Mouse (Mus musculus): ENCODE measurements around the gene Sumf2. TPM values are rescaled to one million over a fixed set of nuclear protein-coding genes. Genes with fewer than 3 reads are reported as not detected.

Sumf2 gene
- 28.5 and 29.1 TPM in 2 replicates for polyA plus RNA-seq (2014; fragmentation: Nextera tagmentation; extraction: Ambion mirVana)

- Histone ChIP-seq H3K9ac (peak within 1 kb of the TSS; percentile 68), H3K27me3 (ENCODE audit: control insufficient read depth, insufficient read depth, low read length) (no peaks in the 10 kb centered on the region), H3K36me3 (replicated peaks; ENCODE audit: control insufficient read depth, insufficient read depth) (peaks cover 36% of the 10 kb centered on the region), H3K9me3 (ENCODE audit: control insufficient read depth, low read length) (no peaks in the 10 kb centered on the region), H3K4me3 (replicated peaks; ENCODE audit: low read length) (peak within 1 kb of the TSS; percentile 50), H3K4me1 (replicated peaks; ENCODE audit: control insufficient read depth, insufficient read depth, low read length) (peaks cover 9% of the 10 kb centered on the region), H3K4me2 (replicated peaks) (peak within 1 kb of the TSS; percentile 63), H3K27ac (peak within 1 kb of the TSS; percentile 68)
- ATAC-seq (ENCODE audit: low FRiP score) (peak; percentile 99), DNase-seq (ENCODE audit: low spot score) (peak; percentile 99)
- 12% methylated on average over 22 of the region's 22 CpGs for WGBS
Observed at GRCm38 (mm10) chr5:129846752-129847557, at the start of gene Sumf2. Gene Sumf2 (plus strand): TSS chr5:129846986.

- H3K4me2 ChIP-seq (replicated peaks): no peak overlapping the region
- H3K9me3 ChIP-seq (ENCODE audit: control insufficient read depth, low read length): no peaks in the 10 kb centered on the region
- H3K27ac ChIP-seq: no peak overlapping the region
- H3K9ac ChIP-seq: no peak overlapping the region
- WGBS: 94% methylated on average over 5 of the region's 5 CpGs
- no peaks in the 10 kb centered on the region for H3K27me3 ChIP-seq (ENCODE audit: control insufficient read depth, insufficient read depth, low read length)
- ATAC-seq (ENCODE audit: low FRiP score): no peak
- peaks cover 9% of the 10 kb centered on the region for H3K4me1 ChIP-seq (replicated peaks; ENCODE audit: control insufficient read depth, insufficient read depth, low read length)
- DNase-seq (ENCODE audit: low spot score): no peak
- no peak overlapping the region for H3K4me3 ChIP-seq (replicated peaks; ENCODE audit: low read length)
- H3K36me3 ChIP-seq (replicated peaks; ENCODE audit: control insufficient read depth, insufficient read depth): peaks cover 28% of the 10 kb centered on the region
Observed at GRCm38 (mm10) chr5:129844848-129845247, 1.9 kb upstream of the Sumf2 start.

- H3K9ac ChIP-seq: peak overlapping the region; percentile 68
- ATAC-seq (ENCODE audit: low FRiP score) (no peak), DNase-seq (ENCODE audit: low spot score) (no peak)
- 65% methylated on average over 8 of the region's 8 CpGs for WGBS
- no peaks in the 10 kb centered on the region for H3K27me3 ChIP-seq (ENCODE audit: control insufficient read depth, insufficient read depth, low read length)
- peaks cover 9% of the 10 kb centered on the region for H3K4me1 ChIP-seq (replicated peaks; ENCODE audit: control insufficient read depth, insufficient read depth, low read length)
- no peaks in the 10 kb centered on the region for H3K9me3 ChIP-seq (ENCODE audit: control insufficient read depth, low read length)
- H3K36me3 ChIP-seq (replicated peaks; ENCODE audit: control insufficient read depth, insufficient read depth): peaks cover 36% of the 10 kb centered on the region
- no peak overlapping the region for H3K27ac ChIP-seq
- peak overlapping the region; percentile 63 for H3K4me2 ChIP-seq (replicated peaks)
- H3K4me3 ChIP-seq (replicated peaks; ENCODE audit: low read length): peak overlapping the region; percentile 50
Observed at GRCm38 (mm10) chr5:129847558-129847820, 703 bp downstream of the Sumf2 start.

GRCm38 (mm10) chr5:129855163-129855562, 8.4 kb downstream of the Sumf2 start:
- no peaks in the 10 kb centered on the region for H3K27me3 ChIP-seq (ENCODE audit: control insufficient read depth, insufficient read depth, low read length)
- H3K27ac ChIP-seq: no peak overlapping the region
- DNase-seq (ENCODE audit: low spot score) (no peak), ATAC-seq (ENCODE audit: low FRiP score) (no peak)
- H3K9me3 ChIP-seq (ENCODE audit: control insufficient read depth, low read length): no peaks in the 10 kb centered on the region
- peaks cover 69% of the 10 kb centered on the region for H3K36me3 ChIP-seq (replicated peaks; ENCODE audit: control insufficient read depth, insufficient read depth)
- H3K4me2 ChIP-seq (replicated peaks): no peak overlapping the region
- 57% methylated on average over 5 of the region's 5 CpGs for WGBS
- H3K4me3 ChIP-seq (replicated peaks; ENCODE audit: low read length): no peak overlapping the region
- H3K9ac ChIP-seq: no peak overlapping the region
- H3K4me1 ChIP-seq (replicated peaks; ENCODE audit: control insufficient read depth, insufficient read depth, low read length): no peaks in the 10 kb centered on the region

- 86% methylated on average over 5 of the region's 5 CpGs for WGBS
- no peaks in the 10 kb centered on the region for H3K4me1 ChIP-seq (replicated peaks; ENCODE audit: control insufficient read depth, insufficient read depth, low read length)
Observed at GRCm38 (mm10) chr5:129856414-129856813, 9.6 kb downstream of the Sumf2 start.

GRCm38 (mm10) chr5:129862325-129862724, 15.5 kb downstream of the Sumf2 start:
- H3K27ac ChIP-seq: no peak overlapping the region
- no peak overlapping the region for H3K4me3 ChIP-seq (replicated peaks; ENCODE audit: low read length)
- H3K9ac ChIP-seq: no peak overlapping the region
- no peaks in the 10 kb centered on the region for H3K9me3 ChIP-seq (ENCODE audit: control insufficient read depth, low read length)
- 94% methylated on average over 6 of the region's 6 CpGs for WGBS
- H3K27me3 ChIP-seq (ENCODE audit: control insufficient read depth, insufficient read depth, low read length): no peaks in the 10 kb centered on the region
- no peaks in the 10 kb centered on the region for H3K4me1 ChIP-seq (replicated peaks; ENCODE audit: control insufficient read depth, insufficient read depth, low read length)
- H3K36me3 ChIP-seq (replicated peaks; ENCODE audit: control insufficient read depth, insufficient read depth): peaks cover 58% of the 10 kb centered on the region
- ATAC-seq (ENCODE audit: low FRiP score): no peak
- DNase-seq (ENCODE audit: low spot score): no peak
- no peak overlapping the region for H3K4me2 ChIP-seq (replicated peaks)

More at GRCm38 (mm10) chr5:129856414-129856813, 9.6 kb downstream of the Sumf2 start:
- Histone ChIP-seq H3K9me3 (ENCODE audit: control insufficient read depth, low read length) (no peaks in the 10 kb centered on the region), H3K27me3 (ENCODE audit: control insufficient read depth, insufficient read depth, low read length) (no peaks in the 10 kb centered on the region), H3K9ac (no peak overlapping the region), H3K36me3 (replicated peaks; ENCODE audit: control insufficient read depth, insufficient read depth) (peaks cover 76% of the 10 kb centered on the region), H3K27ac (no peak overlapping the region), H3K4me2 (replicated peaks) (no peak overlapping the region), H3K4me3 (replicated peaks; ENCODE audit: low read length) (no peak overlapping the region)
- ATAC-seq (ENCODE audit: low FRiP score) (no peak), DNase-seq (ENCODE audit: low spot score) (no peak)

- ATAC-seq (ENCODE audit: low FRiP score): no peak
Observed at GRCm38 (mm10) chr5:129864467-129864866, 17.7 kb downstream of the Sumf2 start.

GRCm38 (mm10) chr5:129865841-129866240, 19.1 kb downstream of the Sumf2 start:
- H3K9me3 ChIP-seq (ENCODE audit: control insufficient read depth, low read length): no peaks in the 10 kb centered on the region
- H3K27me3 ChIP-seq (ENCODE audit: control insufficient read depth, insufficient read depth, low read length): no peaks in the 10 kb centered on the region
- no peak for DNase-seq (ENCODE audit: low spot score)
- no peak overlapping the region for H3K27ac ChIP-seq
- no peak overlapping the region for H3K9ac ChIP-seq
- ATAC-seq (ENCODE audit: low FRiP score): no peak
- H3K36me3 ChIP-seq (replicated peaks; ENCODE audit: control insufficient read depth, insufficient read depth): peaks cover 23% of the 10 kb centered on the region
- 88% methylated on average over 12 of the region's 12 CpGs for WGBS
- no peak overlapping the region for H3K4me2 ChIP-seq (replicated peaks)
- H3K4me1 ChIP-seq (replicated peaks; ENCODE audit: control insufficient read depth, insufficient read depth, low read length): no peaks in the 10 kb centered on the region
- H3K4me3 ChIP-seq (replicated peaks; ENCODE audit: low read length): no peak overlapping the region

More at GRCm38 (mm10) chr5:129864467-129864866, 17.7 kb downstream of the Sumf2 start:
- DNase-seq (ENCODE audit: low spot score): no peak
- peaks cover 36% of the 10 kb centered on the region for H3K36me3 ChIP-seq (replicated peaks; ENCODE audit: control insufficient read depth, insufficient read depth)
- H3K4me1 ChIP-seq (replicated peaks; ENCODE audit: control insufficient read depth, insufficient read depth, low read length): no peaks in the 10 kb centered on the region
- no peak overlapping the region for H3K27ac ChIP-seq
- H3K9me3 ChIP-seq (ENCODE audit: control insufficient read depth, low read length): no peaks in the 10 kb centered on the region
- no peak overlapping the region for H3K4me3 ChIP-seq (replicated peaks; ENCODE audit: low read length)
- 12% methylated on average over 18 of the region's 18 CpGs for WGBS
- H3K27me3 ChIP-seq (ENCODE audit: control insufficient read depth, insufficient read depth, low read length): no peaks in the 10 kb centered on the region
- no peak overlapping the region for H3K4me2 ChIP-seq (replicated peaks)
- H3K9ac ChIP-seq: no peak overlapping the region

GRCm38 (mm10) chr5:129869238-129869995, 22.6 kb downstream of the Sumf2 start:
- H3K4me2 ChIP-seq (replicated peaks): no peak overlapping the region

More at GRCm38 (mm10) chr5:129869238-129869995, 22.6 kb downstream of the Sumf2 start:
- Histone ChIP-seq H3K9me3 (ENCODE audit: control insufficient read depth, low read length) (no peaks in the 10 kb centered on the region), H3K27ac (no peak overlapping the region), H3K4me3 (replicated peaks; ENCODE audit: low read length) (no peak overlapping the region), H3K9ac (no peak overlapping the region), H3K36me3 (replicated peaks; ENCODE audit: control insufficient read depth, insufficient read depth) (no peaks in the 10 kb centered on the region), H3K4me1 (replicated peaks; ENCODE audit: control insufficient read depth, insufficient read depth, low read length) (no peaks in the 10 kb centered on the region), H3K27me3 (ENCODE audit: control insufficient read depth, insufficient read depth, low read length) (no peaks in the 10 kb centered on the region)
- no peak for ATAC-seq (ENCODE audit: low FRiP score)
- no peak for DNase-seq (ENCODE audit: low spot score)
- WGBS: 90% methylated on average over 19 of the region's 19 CpGs
